Mouse (Mus musculus) cerebellum, adult 11 months (tissue): ENCODE measurements at regions not wholly inside any gene's neighbourhood (a gene's known extent, or its start where the extent isn't known, plus 50 kb on each side); places are given as distances from the start of the nearest gene placed in this dataset.

ENCODE experiments used
- DNase-seq: peaks from one replicate; pipeline ENCODE4 v3.0.0; 2022

DNA sequence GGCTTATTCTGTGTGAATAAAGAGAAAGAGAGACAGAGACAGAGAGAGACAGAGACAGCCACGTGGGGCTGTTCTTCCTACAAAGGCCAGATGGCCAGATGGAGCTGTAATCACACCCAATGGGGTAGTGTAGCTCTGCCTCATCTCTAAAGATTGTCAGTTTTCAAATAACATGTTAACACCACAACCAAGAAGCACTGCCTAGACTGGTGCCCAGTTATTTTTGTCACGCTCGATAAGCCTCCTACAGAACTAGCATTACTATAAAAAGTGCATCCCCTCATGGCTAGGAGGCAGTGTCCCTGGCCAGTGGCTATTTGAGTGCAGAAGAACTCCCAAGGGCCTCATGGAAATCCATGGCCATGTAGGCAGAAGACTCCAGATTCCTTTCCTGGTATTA, 90.0 kb upstream of the Irx4 start:
- no peak for DNase-seq

GRCm38 (mm10) chr13:73207931-73208448, 52.3 kb upstream of the Irx4 start:
- no peak for DNase-seq
